Mouse (Mus musculus) MEL (cell line): ENCODE results near the gene Polrmt.

ENCODE experiments used
- CHD1 ChIP-seq: IDR thresholded peaks from 2 replicates; pipeline ENCODE4 v1.6.1; 2012; ENCODE audit warnings: low read depth, mild to moderate bottlenecking, inconsistent platforms, low read length, improper control_type of control experiment
- CHD2 ChIP-seq: IDR thresholded peaks from 2 replicates; pipeline ENCODE4 v1.6.1; 2011; ENCODE audit warnings: low read length, improper control_type of control experiment
- CTCF ChIP-seq, 3 experiments: IDR thresholded peaks in 2 of 3; conservative IDR thresholded peaks in 1 of 3; 2 replicates each; pipeline ENCODE4 v1.5.1; 2011 to 2012; ENCODE audit warnings: low read length in 3 of 3, low read depth in 2 of 3, mild to moderate bottlenecking in 2 of 3, improper control_type of control experiment in 1 of 3, inconsistent platforms in 1 of 3, mixed read lengths in 1 of 3, moderate library complexity in 1 of 3; ENCODE audit not compliant: control insufficient read depth in 1 of 3, insufficient read depth in 1 of 3, poor library complexity in 1 of 3, severe bottlenecking in 1 of 3
- GABPA ChIP-seq: IDR thresholded peaks from 2 replicates; pipeline ENCODE4 v1.6.1; 2012; ENCODE audit warnings: low read depth, mild to moderate bottlenecking, inconsistent platforms, low read length, improper control_type of control experiment, moderate library complexity
- KAT2A ChIP-seq: conservative IDR thresholded peaks from 2 replicates; pipeline ENCODE4 v1.6.1; 2012; ENCODE audit warnings: low read depth, low read length, improper control_type of control experiment, inconsistent platforms
- MAX ChIP-seq: IDR thresholded peaks from 2 replicates; pipeline ENCODE4 v1.6.1; 2011; ENCODE audit warnings: low read length, improper control_type of control experiment
- MYC ChIP-seq: IDR thresholded peaks from 2 replicates; pipeline ENCODE4 v1.6.1; 2011; ENCODE audit warnings: low read depth, mild to moderate bottlenecking, low read length, improper control_type of control experiment, moderate library complexity
- POLR2A ChIP-seq, 2 experiments: IDR thresholded peaks; 2 replicates each; pipeline ENCODE4 v1.6.1; 2011 to 2012; ENCODE audit warnings: low read length in 2 of 2, mild to moderate bottlenecking in 2 of 2, control low read depth in 1 of 2, improper control_type of control experiment in 1 of 2, low read depth in 1 of 2, moderate library complexity in 1 of 2; ENCODE audit not compliant: control insufficient read depth in 1 of 2, insufficient read depth in 1 of 2, poor library complexity in 1 of 2
- USF2 ChIP-seq, 2 experiments: IDR thresholded peaks; 2 replicates each; pipeline ENCODE4 v1.6.1; 2011 to 2012; ENCODE audit warnings: improper control_type of control experiment in 2 of 2, low read length in 2 of 2, borderline replicate concordance in 1 of 2, inconsistent platforms in 1 of 2, low read depth in 1 of 2, mild to moderate bottlenecking in 1 of 2; ENCODE audit not compliant: insufficient read depth in 1 of 2

GRCm38 (mm10) chr10:79739234-79739633 is 7.1 kb downstream of the Polrmt start:
- TF ChIP-seq MYC = no peak
- no peak for TF ChIP-seq CTCF (IDR thresholded peaks at IDR 0.05 in 2 of 3, conservative IDR thresholded peaks at IDR 0.05 in 1 of 3; ENCODE audit: control insufficient read depth in 1 of 3, insufficient read depth in 1 of 3, low read depth in 2 of 3, low read length in 3 of 3, poor library complexity in 1 of 3, severe bottlenecking in 1 of 3)
- TF ChIP-seq CHD1 = no peak
- no peak for TF ChIP-seq POLR2A (IDR thresholded peaks at IDR 0.05; ENCODE audit: control insufficient read depth in 1 of 2, insufficient read depth in 1 of 2, low read depth in 1 of 2, low read length in 2 of 2, poor library complexity in 1 of 2)
- TF ChIP-seq USF2 (IDR thresholded peaks at IDR 0.05; ENCODE audit: borderline replicate concordance in 1 of 2, insufficient read depth in 1 of 2, low read depth in 1 of 2, low read length in 2 of 2) = no peak
- TF ChIP-seq CHD2 = no peak
- TF ChIP-seq GABPA = no peak
- TF ChIP-seq KAT2A = no peak
- TF ChIP-seq MAX = no peak
